Comparison of ENCODE assay signal across 8 mouse cellular contexts in genomic region chr2:94262917-94263529, GRCm38 (mm10).
DNase-seq lines count a peak whose midpoint lies in the region; ATAC-seq and TF ChIP-seq lines count a peak whose summit lies in the region.

No protein-coding gene starts in this region.

- no peak overlapping the region for H3K27ac ChIP-seq in lung, embryonic 16.5 days (ENCODE audit: low read length)
- no peak overlapping the region for H3K27ac ChIP-seq in embryonic fibroblast, embryonic 13.5 days (ENCODE audit: insufficient read depth, low read length)
- H3K27ac ChIP-seq in limb, embryonic 12.5 days = no peak overlapping the region
- no peak overlapping the region for H3K27ac ChIP-seq in stomach, embryonic 14.5 days (ENCODE audit: low read length)

- H3K36me3 ChIP-seq in lung, embryonic 16.5 days (ENCODE audit: control insufficient read depth, insufficient read depth, low read length) = no peaks in the 10 kb centered on the region
- H3K36me3 ChIP-seq in limb, embryonic 12.5 days = no peaks in the 10 kb centered on the region
- no peaks in the 10 kb centered on the region for H3K36me3 ChIP-seq in stomach, embryonic 14.5 days (ENCODE audit: control insufficient read depth, insufficient read depth, low read length)

- peak overlapping the region; percentile 18 for H3K4me3 ChIP-seq in lung, embryonic 16.5 days (ENCODE audit: low read length)
- 0 out of 2 replicates have a peak overlapping the region, but pooled peaks have one; percentile 10 for H3K4me3 ChIP-seq in embryonic fibroblast, embryonic 13.5 days (ENCODE audit: insufficient read depth, low read length)
- H3K4me3 ChIP-seq in limb, embryonic 12.5 days (replicated peaks) = peak overlapping the region; percentile 30
- H3K4me3 ChIP-seq in stomach, embryonic 14.5 days (ENCODE audit: low read depth, low read length) = peak overlapping the region; percentile 25

- 3% methylated on average over 11 of the region's 13 CpGs for WGBS in lung, embryonic 16.5 days
- WGBS in limb, embryonic 12.5 days = 3% methylated on average over 13 of the region's 13 CpGs
- WGBS in stomach, embryonic 14.5 days = 6% methylated on average over 11 of the region's 13 CpGs

- no peak for TF ChIP-seq CTCF in embryonic fibroblast, embryonic 13.5 days (IDR thresholded peaks at IDR 0.05; ENCODE audit: borderline replicate concordance, insufficient read depth, low read length)

- intact Hi-C loops in gastrocnemius, postnatal 14 days (cut with DNase I; ENCODE audit: low total_unique reads) = no loop called here

- TF ChIP-seq POLR2A in embryonic fibroblast, embryonic 13.5 days (IDR thresholded peaks at IDR 0.05; ENCODE audit: low read depth, low read length) = no peak

- H3K4me1 ChIP-seq in lung, embryonic 16.5 days (replicated peaks; ENCODE audit: control insufficient read depth, insufficient read depth, low read length) = peaks cover 21% of the 10 kb centered on the region
- H3K4me1 ChIP-seq in embryonic fibroblast, embryonic 13.5 days (ENCODE audit: control insufficient read depth, insufficient read depth, low read length) = peaks cover 14% of the 10 kb centered on the region
- peaks cover 23% of the 10 kb centered on the region for H3K4me1 ChIP-seq in limb, embryonic 12.5 days (replicated peaks)
- peaks cover 17% of the 10 kb centered on the region; the same call in 1 of the 2 replicates for H3K4me1 ChIP-seq in stomach, embryonic 14.5 days (ENCODE audit: control insufficient read depth, insufficient read depth, low read length)

- peak; percentile 17; the same call in 1 of the 2 replicates for ATAC-seq in lung, embryonic 16.5 days (ENCODE audit: low read depth)
- no peak for ATAC-seq in limb, embryonic 12.5 days (ENCODE audit: insufficient number of reproducible peaks, insufficient read depth, low FRiP score, low TSS enrichment, low read depth)
- no peak for ATAC-seq in stomach, embryonic 14.5 days (ENCODE audit: insufficient number of reproducible peaks, insufficient read depth, low FRiP score, low read depth)

- peaks cover 5% of the 10 kb centered on the region for H3K27me3 ChIP-seq in lung, embryonic 16.5 days (ENCODE audit: control insufficient read depth, insufficient read depth, low read depth, low read length)
- peaks cover 60% of the 10 kb centered on the region for H3K27me3 ChIP-seq in limb, embryonic 12.5 days
- H3K27me3 ChIP-seq in stomach, embryonic 14.5 days (ENCODE audit: control insufficient read depth, insufficient read depth, low read length) = no peaks in the 10 kb centered on the region

- no peaks in the 10 kb centered on the region for H3K9me3 ChIP-seq in lung, embryonic 16.5 days (ENCODE audit: control insufficient read depth, low read length)
- no peaks in the 10 kb centered on the region for H3K9me3 ChIP-seq in limb, embryonic 12.5 days
- H3K9me3 ChIP-seq in stomach, embryonic 14.5 days (ENCODE audit: control insufficient read depth, low read depth, low read length) = no peaks in the 10 kb centered on the region

- no peak overlapping the region for H3K9ac ChIP-seq in lung, embryonic 16.5 days (ENCODE audit: low read length)
- H3K9ac ChIP-seq in limb, embryonic 12.5 days (replicated peaks) = peak overlapping the region; percentile 31; the same call in 1 of the 2 replicates
- no peak overlapping the region for H3K9ac ChIP-seq in stomach, embryonic 14.5 days (replicated peaks; ENCODE audit: low read depth, low read length)

- no peak for DNase-seq in lung, postnatal 4 days
- DNase-seq in cerebellum, postnatal 25 days = no peak
- no peak for DNase-seq in cerebellum, postnatal 36 days
- DNase-seq in gastrocnemius, postnatal 14 days = no peak

- H3K4me2 ChIP-seq in lung, embryonic 16.5 days (ENCODE audit: low read depth, low read length) = peak overlapping the region; percentile 47
- H3K4me2 ChIP-seq in limb, embryonic 12.5 days = peak overlapping the region; percentile 66
- H3K4me2 ChIP-seq in stomach, embryonic 14.5 days (replicated peaks; ENCODE audit: low read depth, low read length) = peak overlapping the region; percentile 46
